ENCODE assay signal across 10 mouse cellular contexts in the genomic region with DNA sequence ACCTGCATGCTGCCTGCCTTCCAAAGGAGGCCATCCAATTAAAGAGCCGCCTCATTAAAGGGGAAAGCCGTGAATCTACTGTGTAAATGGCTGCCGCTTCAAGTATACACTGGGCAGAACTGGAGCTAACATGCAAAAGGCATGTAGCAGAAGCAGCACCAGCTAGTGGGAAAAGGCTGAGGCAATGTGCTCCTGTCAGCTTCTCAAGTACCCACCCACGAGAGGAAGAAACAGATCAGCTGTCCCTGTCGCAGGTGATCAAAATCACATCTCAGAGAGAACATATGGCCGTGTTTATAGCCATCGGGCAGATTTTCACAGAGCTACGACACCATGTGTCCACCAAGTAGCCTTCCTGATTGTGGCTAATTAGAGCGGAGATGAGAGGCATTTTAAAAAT.
DNase-seq lines count a peak whose midpoint lies in the region; ATAC-seq and TF ChIP-seq lines count a peak whose summit lies in the region.
"Had no signal": no experiment of that assay in that cellular context is flagged by ENCODE, and none has a peak within 500 bp of the region (broad histone marks: within the 10 kb centered on the region; RNA-seq: fewer than 3 reads in every experiment).

No protein-coding gene starts in this region.

- H3K9me3 ChIP-seq in forebrain, embryonic 14.5 days (replicated peaks; ENCODE audit: control insufficient read depth, low read length): no peaks in the 10 kb centered on the region
- H3K9me3 ChIP-seq in neural tube, embryonic 15.5 days (replicated peaks): no peaks in the 10 kb centered on the region
- H3K9me3 ChIP-seq in liver, postnatal 0 days (ENCODE audit: low read length): no peaks in the 10 kb centered on the region
- H3K9me3 ChIP-seq: heart, embryonic 10.5 days had no signal

- H3K4me3 ChIP-seq in forebrain, embryonic 14.5 days (ENCODE audit: low read depth, low read length): no peak overlapping the region
- H3K4me3 ChIP-seq in neural tube, embryonic 15.5 days (replicated peaks): no peak overlapping the region
- H3K4me3 ChIP-seq in liver, postnatal 0 days (ENCODE audit: low read depth, low read length): no peak overlapping the region
- H3K4me3 ChIP-seq: heart, embryonic 10.5 days had no signal

- no peak overlapping the region for H3K9ac ChIP-seq in forebrain, embryonic 14.5 days (ENCODE audit: low read length)
- H3K9ac ChIP-seq in neural tube, embryonic 15.5 days (replicated peaks): no peak overlapping the region
- no peak overlapping the region for H3K9ac ChIP-seq in liver, postnatal 0 days (replicated peaks)

- H3K4me2 ChIP-seq in forebrain, embryonic 14.5 days (ENCODE audit: low read length): no peak overlapping the region
- no peak overlapping the region for H3K4me2 ChIP-seq in neural tube, embryonic 15.5 days
- no peak overlapping the region for H3K4me2 ChIP-seq in liver, postnatal 0 days (ENCODE audit: low read depth, low read length)

- no peak for TF ChIP-seq CTCF in liver, postnatal 0 days (IDR thresholded peaks at IDR 0.05; ENCODE audit: low read depth)

- peak; percentile 83 for ATAC-seq in forebrain, embryonic 14.5 days
- peak; percentile 55; the same call in 1 of the 2 replicates for ATAC-seq in neural tube, embryonic 15.5 days (ENCODE audit: low FRiP score)
- no peak for ATAC-seq in liver, postnatal 0 days
- ATAC-seq: intestine, postnatal 0 days had no signal

- intact Hi-C loops in left cerebral cortex, postnatal 25 days (cut with DNase I): loop anchor here (5.0 kb wide), 1 partner anchor 156 kb away; no protein-coding TSS in a partner anchor
- intact Hi-C loops in left cerebral cortex, postnatal 10 days (cut with DNase I): no loop called here

- H3K36me3 ChIP-seq in forebrain, embryonic 14.5 days (ENCODE audit: control insufficient read depth, insufficient read depth, low read length): no peaks in the 10 kb centered on the region
- H3K36me3 ChIP-seq in neural tube, embryonic 15.5 days: no peaks in the 10 kb centered on the region
- H3K36me3 ChIP-seq in liver, postnatal 0 days (replicated peaks; ENCODE audit: insufficient read depth, low read length): no peaks in the 10 kb centered on the region
- H3K36me3 ChIP-seq: heart, embryonic 10.5 days had no signal

- peak overlapping the region; percentile 10; the same call in 1 of the 2 replicates for H3K27ac ChIP-seq in forebrain, embryonic 14.5 days (ENCODE audit: low read depth, low read length)
- no peak overlapping the region for H3K27ac ChIP-seq in neural tube, embryonic 15.5 days (replicated peaks)
- no peak overlapping the region for H3K27ac ChIP-seq in liver, postnatal 0 days (ENCODE audit: low read depth)
- H3K27ac ChIP-seq: heart, embryonic 10.5 days; stomach, postnatal 0 days had no signal

- peaks cover 11% of the 10 kb centered on the region; the same call in 1 of the 2 replicates for H3K4me1 ChIP-seq in forebrain, embryonic 14.5 days (ENCODE audit: control insufficient read depth, insufficient read depth, low read length)
- H3K4me1 ChIP-seq in neural tube, embryonic 15.5 days: peaks cover 13% of the 10 kb centered on the region
- no peaks in the 10 kb centered on the region for H3K4me1 ChIP-seq in liver, postnatal 0 days (ENCODE audit: insufficient read depth)
- H3K4me1 ChIP-seq: heart, embryonic 10.5 days had no signal

- no peaks in the 10 kb centered on the region for H3K27me3 ChIP-seq in forebrain, embryonic 14.5 days (replicated peaks; ENCODE audit: control insufficient read depth, insufficient read depth, low read length)
- no peaks in the 10 kb centered on the region for H3K27me3 ChIP-seq in neural tube, embryonic 15.5 days (replicated peaks)
- no peaks in the 10 kb centered on the region for H3K27me3 ChIP-seq in liver, postnatal 0 days (ENCODE audit: insufficient read depth, low read length)

- DNase-seq in left cerebral cortex, postnatal 25 days (ENCODE audit: low spot score in 2 of 2): peak; percentile 29 to 37
- DNase-seq in left cerebral cortex, postnatal 10 days (ENCODE audit: extremely low spot score in 1 of 2, low spot score in 2 of 2): no peak
- DNase-seq in cerebellum, adult 9-10 months: peak; percentile 91
- DNase-seq in forebrain, embryonic 14.5 days (ENCODE audit: low spot score): peak; percentile 73
- DNase-seq in natural killer cell, adult 2 months (ENCODE audit: low spot score in 2 of 2): no peak
- DNase-seq in liver, postnatal 0 days: no peak

- 45% methylated on average over 9 of the region's 9 CpGs for WGBS in forebrain, embryonic 14.5 days
- 53% methylated on average over 9 of the region's 9 CpGs for WGBS in neural tube, embryonic 15.5 days
- WGBS in liver, postnatal 0 days (ENCODE audit: insufficient replicate concordance): 72% methylated on average over 9 of the region's 9 CpGs

- no peak for TF ChIP-seq EP300 in liver, postnatal 0 days (IDR thresholded peaks at IDR 0.05; ENCODE audit: low read depth)

Comparison
In these comparisons a context has a peak if more than half of its experiments do, and no peak if none do; other contexts are left out.
1. DNase-seq: peak in left cerebral cortex, postnatal 25 days (2 of 2), cerebellum, adult 9-10 months (single experiment) and forebrain, embryonic 14.5 days (single experiment); none in left cerebral cortex, postnatal 10 days (0 of 2), natural killer cell, adult 2 months (0 of 2) and liver, postnatal 0 days (single experiment).